27 mouse cellular contexts compared by ENCODE assay signal in genomic region chr17:14886933-14887332, GRCm38 (mm10). TPM values are rescaled to one million over a fixed set of nuclear protein-coding genes. Genes with fewer than 3 reads are reported as not detected.
A peak's percentile ranks its signal among the peaks of the same experiment; 100 is the strongest.
DNase-seq lines count a peak whose midpoint lies in the region; ATAC-seq and TF ChIP-seq lines count a peak whose summit lies in the region.
"Had no signal": no experiment of that assay in that cellular context is flagged by ENCODE, and none has a peak within 500 bp of the region (broad histone marks: within the 10 kb centered on the region; RNA-seq: fewer than 3 reads in every experiment).

No protein-coding gene starts in this region.

- 0 out of 2 replicates have a peak, but pooled peaks cover 1% of the 10 kb centered on the region for H3K27me3 ChIP-seq in lung, embryonic 14.5 days (ENCODE audit: insufficient read depth, low read length)
- H3K27me3 ChIP-seq in CH12.LX (replicated peaks) = no peaks in the 10 kb centered on the region
- H3K27me3 ChIP-seq in stomach, postnatal 0 days (ENCODE audit: control insufficient read depth, insufficient read depth, low read length) = no peaks in the 10 kb centered on the region
- H3K27me3 ChIP-seq: forebrain, embryonic 13.5 days; midbrain, embryonic 15.5 days; neural tube, embryonic 12.5 days had no signal

- in situ Hi-C loops in CH12.LX (cut with MboI; ENCODE audit: low pct_ligation_motif_present, low pct_unique_long_range_greater_than_20kb, low sequenced_read_pairs) = no loop called here

- H3K9me3 ChIP-seq in lung, embryonic 14.5 days (ENCODE audit: low read depth, low read length) = no peaks in the 10 kb centered on the region
- no peaks in the 10 kb centered on the region for H3K9me3 ChIP-seq in CH12.LX (replicated peaks; ENCODE audit: low read length)
- no peaks in the 10 kb centered on the region for H3K9me3 ChIP-seq in stomach, postnatal 0 days (ENCODE audit: control insufficient read depth, low read length)
- H3K9me3 ChIP-seq: forebrain, embryonic 13.5 days; G1E; heart, embryonic 13.5 days; hindbrain, embryonic 10.5 days; liver, embryonic 12.5 days; midbrain, embryonic 15.5 days; neural tube, embryonic 12.5 days had no signal

- TF ChIP-seq POLR2A in CH12.LX (IDR thresholded peaks at IDR 0.05; ENCODE audit: low read depth, low read length) = no peak

- peak; percentile 24 for DNase-seq in lung, embryonic 14.5 days
- DNase-seq in lung, adult 18-20 months = no peak
- DNase-seq in CH12.LX (ENCODE audit: extremely low read depth) = peak; percentile 13
- peak; percentile 43 for DNase-seq in stomach, postnatal 0 days (ENCODE audit: low spot score)
- no peak for DNase-seq in thymus, postnatal 25 days
- DNase-seq: adrenal gland, postnatal 10 days; B cell, adult 2 months; cerebellum, adult 8-10 months; cerebellum, postnatal 25 days; gastrocnemius, postnatal 10 days; heart, postnatal 10 days; kidney, adult 18-20 months; kidney, postnatal 36 days; left cerebral cortex, postnatal 4 days; liver, postnatal 0 days; lung, postnatal 4 days; right cerebral cortex, postnatal 4 days had no signal

- H3K9ac ChIP-seq in lung, embryonic 14.5 days = no peak overlapping the region; the same call in 1 of the 2 replicates
- no peak overlapping the region for H3K9ac ChIP-seq in CH12.LX (ENCODE audit: insufficient read depth, low read depth)
- H3K9ac ChIP-seq in stomach, postnatal 0 days (ENCODE audit: low read length) = no peak overlapping the region
- H3K9ac ChIP-seq: forebrain, embryonic 13.5 days; heart, embryonic 13.5 days; liver, embryonic 12.5 days; liver, postnatal 0 days; midbrain, embryonic 15.5 days; neural tube, embryonic 12.5 days had no signal

- no peak for TF ChIP-seq CTCF in lung, embryonic 14.5 days (IDR thresholded peaks at IDR 0.05; ENCODE audit: low read depth)
- no peak for TF ChIP-seq CTCF in CH12.LX (conservative IDR thresholded peaks at IDR 0.05 in 1 of 2, IDR thresholded peaks at IDR 0.05 in 1 of 2; ENCODE audit: low read depth in 2 of 2, low read length in 2 of 2)
- TF ChIP-seq CTCF in stomach, postnatal 0 days (IDR thresholded peaks at IDR 0.05; ENCODE audit: low read depth) = no peak

- no peak overlapping the region for H3K27ac ChIP-seq in lung, embryonic 14.5 days (ENCODE audit: low read depth)
- no peak overlapping the region for H3K27ac ChIP-seq in CH12.LX (ENCODE audit: insufficient read depth, low read depth)
- H3K27ac ChIP-seq in stomach, postnatal 0 days (replicated peaks) = no peak overlapping the region
- H3K27ac ChIP-seq: forebrain, embryonic 13.5 days; heart, embryonic 13.5 days; hindbrain, embryonic 10.5 days; layer of hippocampus, adult 2 months; liver, embryonic 12.5 days; midbrain, embryonic 15.5 days; neural tube, embryonic 12.5 days had no signal

- TF ChIP-seq EP300 in CH12.LX (IDR thresholded peaks at IDR 0.05; ENCODE audit: low read length) = no peak
- no peak for TF ChIP-seq EP300 in stomach, postnatal 0 days (optimal IDR thresholded peaks at IDR 0.05)

- 49% methylated on average over 2 of the region's 2 CpGs for WGBS in lung, embryonic 14.5 days
- 46% methylated on average over 2 of the region's 2 CpGs for WGBS in stomach, postnatal 0 days

- no peaks in the 10 kb centered on the region for H3K36me3 ChIP-seq in lung, embryonic 14.5 days (ENCODE audit: insufficient read depth)
- peaks cover 0 to 20% of the 10 kb centered on the region in 2 experiments for H3K36me3 ChIP-seq in CH12.LX (replicated peaks in 1 of 2; ENCODE audit: control insufficient read depth in 1 of 2, insufficient read depth in 1 of 2, low read length in 1 of 2)
- H3K36me3 ChIP-seq in stomach, postnatal 0 days (ENCODE audit: control insufficient read depth, insufficient read depth, low read length) = no peaks in the 10 kb centered on the region
- H3K36me3 ChIP-seq: G1E; heart, embryonic 13.5 days; hindbrain, embryonic 10.5 days; liver, embryonic 12.5 days; midbrain, embryonic 15.5 days; neural tube, embryonic 12.5 days had no signal

- H3K79me2 ChIP-seq in CH12.LX (replicated peaks; ENCODE audit: control insufficient read depth, extremely low read depth, insufficient read depth, poor library complexity, severe bottlenecking) = no peaks in the 10 kb centered on the region

- peak; percentile 28; the same call in 1 of the 2 replicates for ATAC-seq in lung, embryonic 14.5 days (ENCODE audit: insufficient read depth)
- ATAC-seq in inflammation-experienced regulatory T-cells, adult 6 months = peak; percentile 61
- peak; percentile 90 for ATAC-seq in stomach, postnatal 0 days (ENCODE audit: low FRiP score, low TSS enrichment)
- ATAC-seq: forebrain, embryonic 13.5 days; hindbrain, embryonic 16.5 days; liver, embryonic 12.5 days; liver, postnatal 0 days; midbrain, embryonic 15.5 days had no signal

- H3K4me3 ChIP-seq in lung, embryonic 14.5 days (ENCODE audit: low read depth, low read length) = no peak overlapping the region
- H3K4me3 ChIP-seq in CH12.LX (replicated peaks in 1 of 3; ENCODE audit: low read depth in 2 of 3, low read length in 2 of 3, poor library complexity in 1 of 3) = no peak overlapping the region
- H3K4me3 ChIP-seq in stomach, postnatal 0 days (ENCODE audit: low read depth, low read length) = no peak overlapping the region
- H3K4me3 ChIP-seq: forebrain, embryonic 13.5 days; heart, embryonic 13.5 days; hindbrain, embryonic 10.5 days; layer of hippocampus, adult 2 months; liver, embryonic 12.5 days; midbrain, embryonic 15.5 days; neural tube, embryonic 12.5 days had no signal

- no peak overlapping the region for H3K4me2 ChIP-seq in lung, embryonic 14.5 days
- no peak overlapping the region for H3K4me2 ChIP-seq in CH12.LX (ENCODE audit: insufficient read depth, low read depth, poor library complexity, severe bottlenecking)
- H3K4me2 ChIP-seq in stomach, postnatal 0 days (replicated peaks; ENCODE audit: low read depth) = no peak overlapping the region
- H3K4me2 ChIP-seq: forebrain, embryonic 13.5 days; heart, embryonic 13.5 days; liver, embryonic 12.5 days; midbrain, embryonic 15.5 days; neural tube, embryonic 12.5 days had no signal

- no peak for TF ChIP-seq RAD21 in CH12.LX (IDR thresholded peaks at IDR 0.05; ENCODE audit: low read depth, low read length)

- H3K4me1 ChIP-seq in lung, embryonic 14.5 days (ENCODE audit: insufficient read depth) = no peaks in the 10 kb centered on the region
- H3K4me1 ChIP-seq in CH12.LX (ENCODE audit: control insufficient read depth in 1 of 2, insufficient read depth in 2 of 2) = peaks cover 8 to 11% of the 10 kb centered on the region in 2 experiments; a peak in 3 of 4 replicates
- no peaks in the 10 kb centered on the region for H3K4me1 ChIP-seq in stomach, postnatal 0 days (replicated peaks; ENCODE audit: control insufficient read depth, insufficient read depth)
- H3K4me1 ChIP-seq: forebrain, embryonic 13.5 days; heart, embryonic 13.5 days; hindbrain, embryonic 10.5 days; liver, embryonic 12.5 days; midbrain, embryonic 15.5 days; neural tube, embryonic 12.5 days had no signal

- dilution Hi-C loops in CH12.LX (cut with MboI; ENCODE audit: extremely low pct_ligation_motif_present, extremely low pct_unique_long_range_greater_than_20kb, low sequenced_read_pairs) = no loop called here

TF ChIP-seq in CH12.LX, 34 proteins besides CTCF, POLR2A, EP300 and RAD21:
- TF ChIP-seq USF1 (IDR thresholded peaks at IDR 0.05; ENCODE audit: low read depth, low read length) (no peak), GABPA (IDR thresholded peaks at IDR 0.05; ENCODE audit: insufficient replicate concordance, low read depth, low read length) (no peak)
TF ChIP-seq in CH12.LX: peak in this region for 0.

RNA-seq across cellular contexts. Expression of gene Wdr27, which starts 56.0 kb away (rescaled TPM):
- polyA plus RNA-seq in lung, embryonic 14.5 days (2014; fragmentation: Nextera tagmentation; extraction: Ambion mirVana) = 4.7 and 6.1 TPM in 2 replicates
- total RNA-seq in CH12.LX (2012; rRNA removed) = 1.4 and 2.3 TPM in 2 replicates
- total RNA-seq in CH12.LX (2014; rRNA removed) = 1.7 and 1.9 TPM in 2 replicates
- 1.8 and 2.1 TPM in 2 replicates for polyA plus RNA-seq in CH12.LX (2012; ENCODE audit: insufficient read length, low read depth)
- polyA plus RNA-seq in inflammation-experienced regulatory T-cells, adult 6 months (2017; shearing (Covaris generic)) = under 1 TPM in 2 of 3 experiments, not detected in 1; 0.72 to 0.99 TPM
- 8.0 and 9.0 TPM in 2 replicates for polyA plus RNA-seq in stomach, postnatal 0 days (2015; fragmentation: Nextera tagmentation; extraction: Ambion mirVana)

RNA-seq across cellular contexts. Expression of gene 1600012H06Rik, which starts 56.1 kb away (rescaled TPM):
- polyA plus RNA-seq in lung, embryonic 14.5 days (2014; fragmentation: Nextera tagmentation; extraction: Ambion mirVana) = 31.0 and 32.8 TPM in 2 replicates
- total RNA-seq in CH12.LX (2012; rRNA removed) = 5.4 and 7.4 TPM in 2 replicates
- 10.5 and 10.6 TPM in 2 replicates for total RNA-seq in CH12.LX (2014; rRNA removed)
- polyA plus RNA-seq in CH12.LX (2012; ENCODE audit: insufficient read length, low read depth) = 12.0 and 12.4 TPM in 2 replicates
- 10 to 100 TPM; 15.3 to 22.6 (median 20.1) TPM for polyA plus RNA-seq in inflammation-experienced regulatory T-cells, adult 6 months (2017; shearing (Covaris generic))
- 39.0 and 39.9 TPM in 2 replicates for polyA plus RNA-seq in stomach, postnatal 0 days (2015; fragmentation: Nextera tagmentation; extraction: Ambion mirVana)

Comparison
In these comparisons a context has a peak if more than half of its experiments do, and no peak if none do; other contexts are left out.
1. DNase-seq: peak in lung, embryonic 14.5 days (single experiment), CH12.LX (single experiment) and stomach, postnatal 0 days (single experiment); none in lung, adult 18-20 months (0 of 2) and thymus, postnatal 25 days (single experiment).
2. ATAC-seq: peak in every context shown above with its lines; median percentile 90 in stomach, postnatal 0 days; 61 in inflammation-experienced regulatory T-cells, adult 6 months; 28 in lung, embryonic 14.5 days.